Mouse (Mus musculus) C2C12 (cell line): Measurements from ENCODE around the gene Pglyrp1. TPM values are rescaled to one million over a fixed set of nuclear protein-coding genes. Genes with fewer than 3 reads are reported as not detected.

ENCODE experiments used
- H3K27me3 ChIP-seq: one replicate; pipeline ENCODE4 v1.6.1; 2011; ENCODE audit not compliant: control insufficient read depth, insufficient read depth, insufficient read length
- H3K36me3 ChIP-seq: one replicate; pipeline ENCODE4 v1.6.1; 2011; ENCODE audit not compliant: control insufficient read depth, insufficient read depth
- H3K4me3 ChIP-seq: one replicate; pipeline ENCODE4 v1.5.1; 2011; ENCODE audit warnings: mild to moderate bottlenecking, control low read depth; ENCODE audit not compliant: poor library complexity, insufficient read depth, severe bottlenecking
- H3K79me2 ChIP-seq: one replicate; pipeline ENCODE4 v1.6.1; 2011; ENCODE audit not compliant: control insufficient read depth, insufficient read depth
- H3K79me3 ChIP-seq: one replicate; pipeline ENCODE4 v1.6.1; 2011; ENCODE audit warnings: low read depth, control low read depth
- H3ac ChIP-seq: one replicate; pipeline ENCODE3; 2011; ENCODE audit warnings: low read depth; ENCODE audit not compliant: control insufficient read depth, insufficient read length
- CEBPB ChIP-seq: IDR thresholded peaks from one replicate; pipeline ENCODE4 v1.6.1; 2011; ENCODE audit warnings: low read depth, mild to moderate bottlenecking, control low read depth, moderate library complexity
- CTCF ChIP-seq: IDR thresholded peaks from one replicate; pipeline ENCODE4 v1.5.1; 2011; ENCODE audit not compliant: control insufficient read depth, insufficient read depth, insufficient read length
- FOSL1 ChIP-seq: IDR thresholded peaks from one replicate; pipeline ENCODE4 v1.8.0; 2011; ENCODE audit warnings: mild to moderate bottlenecking, low read length; ENCODE audit not compliant: poor library complexity, insufficient read depth, severe bottlenecking
- MAX ChIP-seq: IDR thresholded peaks from one replicate; pipeline ENCODE4 v1.6.1; 2011; ENCODE audit warnings: mild to moderate bottlenecking, control low read depth
- MYOD1 ChIP-seq: IDR thresholded peaks from one replicate; pipeline ENCODE4 v1.6.1; 2011; ENCODE audit warnings: low read depth; ENCODE audit not compliant: control insufficient read depth, insufficient read length
- MYOG ChIP-seq: IDR thresholded peaks from one replicate; pipeline ENCODE4 v1.6.1; 2011; ENCODE audit not compliant: control insufficient read depth, insufficient read length; ENCODE audit errors: extremely low read depth
- USF1 ChIP-seq: IDR thresholded peaks from one replicate; pipeline ENCODE4 v1.6.1; 2011; ENCODE audit warnings: low read depth, mild to moderate bottlenecking, control low read depth, moderate library complexity
- polyA plus RNA-seq: library from polyadenylated mRNA; unstranded; fragments of >200 nt; fragmentation: generic; extraction: Trizol; gene quantifications from one replicate; pipeline ENCODE4 v1.2.1, GENCODE M21; 2012; ENCODE audit warnings: missing spikeins

Gene Pglyrp1
- polyA plus RNA-seq, 1 experiment: 0.05 TPM

GRCm38 (mm10) chr7:18921069-18921468 is 49.9 kb downstream of the Pglyrp1 start:
- Histone ChIP-seq H3K27me3 (peaks cover 22% of the 10 kb centered on the region), H3K36me3 (no peaks in the 10 kb centered on the region), H3K79me2 (no peaks in the 10 kb centered on the region), H3K79me3 (no peaks in the 10 kb centered on the region), H3K4me3 (no peak overlapping the region), H3ac (peak overlapping the region; percentile 7)
- TF ChIP-seq MYOG: no peak

DNA sequence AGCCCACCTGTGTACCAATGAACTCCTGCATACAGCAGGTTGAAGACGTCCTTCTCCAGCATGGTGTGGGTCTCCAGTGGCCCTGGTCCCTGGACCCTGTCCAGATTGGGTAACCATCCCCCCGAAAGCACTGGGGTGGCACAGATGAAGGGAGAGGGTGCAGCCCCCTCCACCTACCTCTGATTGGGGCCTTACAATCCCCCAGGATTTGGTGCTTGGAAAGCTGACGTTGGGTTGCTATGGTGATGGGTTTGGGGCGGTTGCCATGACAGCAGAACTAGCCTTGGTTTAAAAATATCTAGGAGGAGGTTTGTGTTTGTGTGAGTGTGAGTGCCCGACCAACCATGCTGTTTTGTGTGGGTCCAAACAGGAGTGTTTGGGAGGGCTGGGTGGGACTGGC is 51.7 kb downstream of the Pglyrp1 start:
- TF ChIP-seq FOSL1: no peak
- no peak for TF ChIP-seq CEBPB
- TF ChIP-seq CTCF: no peak
- TF ChIP-seq MYOG: no peak
- TF ChIP-seq USF1: no peak
- no peak for TF ChIP-seq MAX
- TF ChIP-seq MYOD1: no peak
- no peak overlapping the region for H3ac ChIP-seq
- H3K36me3 ChIP-seq: no peaks in the 10 kb centered on the region
- H3K27me3 ChIP-seq: peaks cover 39% of the 10 kb centered on the region
- H3K79me3 ChIP-seq: no peaks in the 10 kb centered on the region
- H3K79me2 ChIP-seq: no peaks in the 10 kb centered on the region
- no peak overlapping the region for H3K4me3 ChIP-seq

GRCm38 (mm10) chr7:18923267-18923666 is 52.1 kb downstream of the Pglyrp1 start:
- no peaks in the 10 kb centered on the region for H3K79me3 ChIP-seq
- TF ChIP-seq FOSL1 (no peak), CTCF (no peak), CEBPB (no peak), USF1 (no peak), MYOD1 (no peak), MYOG (no peak), MAX (no peak)
- H3K36me3 ChIP-seq: no peaks in the 10 kb centered on the region
- no peaks in the 10 kb centered on the region for H3K79me2 ChIP-seq
- H3K27me3 ChIP-seq: peaks cover 44% of the 10 kb centered on the region
- no peak overlapping the region for H3K4me3 ChIP-seq
- H3ac ChIP-seq: no peak overlapping the region

DNA sequence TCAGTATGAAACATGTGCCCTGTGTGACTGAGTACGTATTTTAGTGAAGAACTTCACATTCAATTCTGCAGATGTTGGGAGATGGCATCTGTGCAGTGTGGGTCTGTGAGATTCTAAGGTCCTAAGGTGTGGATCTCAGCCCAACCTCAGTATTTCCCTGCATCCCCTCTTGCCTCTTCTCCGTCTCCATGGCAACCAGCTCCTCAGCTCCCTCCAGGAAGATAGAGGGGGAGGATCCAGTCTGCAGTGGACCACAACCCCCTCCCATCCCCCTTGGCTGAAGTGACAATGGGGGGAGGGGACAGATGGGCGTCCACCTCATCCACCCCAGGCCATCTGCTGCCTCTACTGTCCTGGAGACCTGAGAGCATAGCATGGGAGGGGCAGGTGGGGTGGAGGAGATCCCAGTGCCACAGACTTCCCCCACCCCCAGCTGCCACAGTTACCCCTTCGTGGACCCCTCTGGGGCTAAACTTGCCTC is 52.6 kb downstream of the Pglyrp1 start:
- Histone ChIP-seq H3K79me2 (no peaks in the 10 kb centered on the region), H3K4me3 (no peak overlapping the region), H3ac (no peak overlapping the region), H3K79me3 (no peaks in the 10 kb centered on the region), H3K27me3 (peaks cover 43% of the 10 kb centered on the region), H3K36me3 (no peaks in the 10 kb centered on the region)
- TF ChIP-seq MYOD1 (no peak), USF1 (no peak), MAX (no peak), MYOG (no peak), FOSL1 (no peak), CTCF (no peak), CEBPB (no peak)

GRCm38 (mm10) chr7:18924321-18924720 is 53.2 kb downstream of the Pglyrp1 start:
- Histone ChIP-seq H3K36me3 (no peaks in the 10 kb centered on the region), H3K79me3 (no peaks in the 10 kb centered on the region), H3K79me2 (no peaks in the 10 kb centered on the region), H3K27me3 (peaks cover 41% of the 10 kb centered on the region), H3ac (no peak overlapping the region), H3K4me3 (no peak overlapping the region)
- TF ChIP-seq CTCF: no peak
- TF ChIP-seq CEBPB: no peak
- no peak for TF ChIP-seq MYOD1
- TF ChIP-seq MYOG: no peak
- no peak for TF ChIP-seq MAX
- no peak for TF ChIP-seq FOSL1
- no peak for TF ChIP-seq USF1

GRCm38 (mm10) chr7:18925162-18925938 is 54.2 kb downstream of the Pglyrp1 start, which contains the start of gene Nova2:
Gene Nova2, plus strand, starts transcription at chr7:18925888.
- H3K4me3 ChIP-seq: no peak within 1 kb of the TSS
- H3ac ChIP-seq: no peak within 1 kb of the TSS
- H3K36me3 ChIP-seq: no peaks in the 10 kb centered on the region
- TF ChIP-seq FOSL1: no peak
- no peak for TF ChIP-seq USF1
- no peak for TF ChIP-seq CEBPB
- no peak for TF ChIP-seq CTCF
- no peak for TF ChIP-seq MAX
- no peak for TF ChIP-seq MYOD1
- TF ChIP-seq MYOG: no peak
- peaks cover 41% of the 10 kb centered on the region for H3K27me3 ChIP-seq
- H3K79me2 ChIP-seq: no peaks in the 10 kb centered on the region
- H3K79me3 ChIP-seq: no peaks in the 10 kb centered on the region
